Mouse (Mus musculus) gastrocnemius, postnatal 25 days (tissue): Measurements from ENCODE around the gene Slc9a9. TPM values are rescaled to one million over a fixed set of nuclear protein-coding genes. Genes with fewer than 3 reads are reported as not detected.
A peak's percentile ranks its signal among the peaks of the same experiment; 100 is the strongest.
"Not testable (repeated sequence)": the region's sequence is repeated elsewhere in the genome, so short reads cannot be mapped to it uniquely, and the experiment has no call there.

ENCODE experiments used
- DNase-seq: peaks from one replicate; pipeline ENCODE4 v3.0.0; 2022
- long read RNA-seq, 2 experiments: library from polyadenylated mRNA; stranded (forward); transcript quantifications; one replicate each; pipeline ENCODE4 v2.0.0; 2021
- total RNA-seq, 2 experiments: library from RNA; stranded (reverse); gene quantifications; 1 replicate in 1 of 2; 2 replicates in 1 of 2; pipeline ENCODE4 v1.2.3; 2021

Gene Slc9a9
- total RNA-seq: 1 to 10 TPM; 2.5 to 2.9 TPM
- long read RNA-seq, experiment 1, partial matches to known transcripts: 0 of 1 reads
- long read RNA-seq, experiment 1, other reads (novel, unspliced or antisense): 1 of 1 reads
- long read RNA-seq, experiment 2: 0 reads

DNA sequence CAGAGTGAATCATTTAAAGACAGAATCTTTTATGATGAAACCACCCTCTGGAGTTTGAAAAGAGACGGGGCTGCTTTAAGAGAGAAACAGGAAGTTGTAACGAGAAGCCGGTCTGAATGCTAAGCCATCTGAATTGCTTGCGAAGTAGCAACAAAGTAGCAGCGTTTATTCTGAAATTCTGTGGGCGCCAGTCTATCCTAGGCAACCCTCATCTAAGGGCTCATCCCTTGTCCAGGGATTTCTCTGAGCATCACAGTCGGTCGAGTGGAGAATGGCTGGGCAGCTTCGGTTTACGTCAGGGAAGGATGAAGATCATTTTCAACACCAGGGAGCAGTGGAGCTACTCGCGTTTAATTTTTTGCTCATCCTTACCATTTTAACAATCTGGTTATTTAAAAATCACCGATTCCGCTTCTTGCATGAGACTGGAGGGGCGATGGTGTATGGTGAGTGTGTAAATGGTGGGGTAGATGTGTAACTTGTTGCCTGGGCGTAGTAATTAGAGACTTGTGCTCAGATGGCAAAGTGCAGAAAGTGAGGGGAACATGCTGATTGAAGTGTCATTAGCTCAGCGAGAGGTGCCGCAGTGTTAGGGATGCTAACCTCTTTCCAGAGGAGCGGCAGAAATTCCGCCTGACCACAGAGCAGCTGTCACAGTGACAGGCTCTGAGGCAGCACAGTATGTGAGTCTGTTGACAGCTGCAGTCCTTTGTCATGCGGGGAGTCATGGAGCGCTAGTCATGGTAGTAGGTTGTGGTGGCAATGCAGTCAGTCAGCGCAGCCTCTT is at the start of gene Slc9a9:
Slc9a9 (plus strand) TSS at position 119 of the 787 bp plus-strand sequence.
- DNase-seq: peak; percentile 23

DNA sequence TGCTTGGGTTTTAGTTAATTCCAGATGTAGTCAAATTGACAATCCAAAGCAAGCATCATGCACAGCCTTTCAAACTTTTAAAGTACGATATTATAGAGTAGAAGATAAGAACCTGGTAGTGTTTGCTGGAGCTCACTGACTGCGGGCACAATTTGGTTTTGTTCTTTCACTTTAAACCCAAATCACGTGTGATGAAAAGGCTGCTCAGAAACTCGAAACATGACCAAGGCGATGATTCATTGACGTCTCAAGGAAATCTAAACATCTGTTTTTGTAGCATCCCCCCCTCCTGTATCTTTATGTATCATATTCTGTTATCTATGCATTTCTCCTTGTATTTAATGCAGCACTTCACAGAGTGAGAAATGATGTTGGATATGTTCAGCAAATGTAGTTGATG is 49.4 kb upstream of the Slc9a9 start:
- DNase-seq: no peak

DNA sequence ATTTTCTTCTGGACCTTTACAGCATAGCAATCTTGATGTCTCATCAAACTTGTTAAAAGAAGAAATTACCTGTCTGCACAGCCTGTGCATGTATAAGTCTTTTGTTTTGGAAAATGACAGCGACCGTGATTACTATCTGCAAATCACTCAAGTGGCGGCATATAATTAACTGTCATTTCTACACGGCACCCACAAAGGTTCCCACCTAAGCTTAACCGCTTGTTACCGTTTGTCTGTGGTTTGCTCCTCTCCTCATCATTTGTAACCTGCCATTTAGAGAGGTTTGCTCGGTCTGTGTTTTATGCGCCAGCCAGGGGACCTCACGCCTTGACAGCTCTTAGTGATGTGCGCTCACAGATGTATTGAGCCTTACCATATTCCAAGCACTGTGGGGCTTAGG is 48.9 kb upstream of the Slc9a9 start:
- no peak for DNase-seq

DNA sequence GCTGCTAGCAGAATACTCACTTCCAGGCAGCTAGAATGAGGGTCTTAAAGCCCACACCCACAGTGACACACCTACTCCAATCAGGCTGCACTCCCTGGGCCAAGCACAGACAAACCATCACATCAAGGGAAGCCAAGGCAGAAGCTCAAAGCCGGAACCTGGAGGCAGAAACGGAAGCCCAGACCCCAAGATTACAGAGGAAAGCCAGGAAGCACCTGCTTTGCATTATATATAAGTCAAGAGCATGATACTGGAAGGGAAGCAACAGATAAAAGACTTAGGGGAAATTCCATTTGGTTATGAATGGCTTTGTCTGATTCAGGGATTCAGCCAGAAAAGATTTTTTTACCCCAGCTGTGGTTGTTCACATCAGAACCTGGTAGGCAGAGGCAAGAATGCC is 47.8 kb upstream of the Slc9a9 start:
- no peak for DNase-seq

- no peak for DNase-seq
Observed at GRCm38 (mm10) chr9:94626737-94627136, 43.0 kb upstream of the Slc9a9 start.

GRCm38 (mm10) chr9:94628948-94629347 is 40.8 kb upstream of the Slc9a9 start:
- no peak for DNase-seq

GRCm38 (mm10) chr9:94634275-94634674 is 35.4 kb upstream of the Slc9a9 start:
- DNase-seq: not testable (repeated sequence)

DNA sequence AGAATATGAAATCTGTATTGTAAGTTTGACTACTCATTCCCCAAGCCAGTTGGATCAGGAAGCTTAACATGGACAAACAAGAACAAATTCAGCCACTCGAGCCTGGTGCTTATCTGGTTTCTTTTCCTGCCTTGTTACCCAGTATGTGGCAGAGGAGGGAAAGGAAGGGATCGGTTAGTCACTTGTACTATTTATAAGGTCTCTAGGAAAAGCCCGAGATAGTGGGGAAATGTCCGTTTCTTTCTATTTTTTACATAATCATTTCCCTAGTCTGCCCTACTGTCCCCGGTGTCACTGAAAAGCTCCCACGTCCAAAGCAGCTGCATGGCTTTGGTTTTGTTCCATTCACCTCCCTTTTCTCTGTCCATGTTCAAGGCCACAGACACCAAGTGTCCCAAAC is 24.1 kb upstream of the Slc9a9 start:
- no peak for DNase-seq

DNA sequence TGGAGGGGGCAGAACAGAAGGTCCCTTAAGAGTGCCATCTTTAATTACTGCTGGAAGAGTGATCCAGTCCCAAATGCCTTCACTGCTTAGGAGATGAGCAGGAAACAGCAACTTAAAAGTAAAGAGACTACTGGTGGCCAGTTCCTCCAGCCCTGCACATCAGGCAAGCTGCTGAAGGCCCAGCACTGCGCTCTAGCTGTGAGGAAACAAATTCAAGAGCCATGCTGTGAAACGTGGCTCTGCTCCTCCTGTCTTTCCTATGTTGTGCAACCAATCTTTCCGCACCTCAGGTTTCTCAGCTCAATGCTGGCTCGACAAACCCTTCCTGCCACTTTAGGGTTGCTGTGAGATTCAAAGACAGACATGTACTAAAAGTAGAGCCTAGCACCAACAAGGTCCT is 22.3 kb upstream of the Slc9a9 start:
- DNase-seq: no peak

GRCm38 (mm10) chr9:94649991-94650390 is 19.7 kb upstream of the Slc9a9 start:
- DNase-seq: no peak

DNA sequence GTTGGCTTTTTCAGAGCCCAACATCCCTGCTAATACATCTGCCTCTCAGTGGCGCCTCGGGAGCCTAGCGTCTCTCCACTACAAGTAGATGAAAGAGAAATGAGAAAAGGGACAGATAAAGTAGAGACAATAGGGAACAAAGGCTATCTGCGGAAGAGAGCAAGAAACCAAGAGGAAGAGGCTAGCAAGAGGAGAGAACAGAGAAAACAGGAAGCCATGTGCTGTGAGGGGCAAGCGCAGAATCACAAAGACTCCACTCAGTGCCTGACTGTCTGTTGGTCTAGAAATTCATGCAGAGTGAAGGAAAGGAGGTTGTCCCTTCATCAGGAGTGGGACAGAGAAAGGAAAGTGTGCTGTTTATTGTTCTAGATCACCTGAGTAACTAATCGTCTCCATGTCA is 16.5 kb upstream of the Slc9a9 start:
- no peak for DNase-seq

DNA sequence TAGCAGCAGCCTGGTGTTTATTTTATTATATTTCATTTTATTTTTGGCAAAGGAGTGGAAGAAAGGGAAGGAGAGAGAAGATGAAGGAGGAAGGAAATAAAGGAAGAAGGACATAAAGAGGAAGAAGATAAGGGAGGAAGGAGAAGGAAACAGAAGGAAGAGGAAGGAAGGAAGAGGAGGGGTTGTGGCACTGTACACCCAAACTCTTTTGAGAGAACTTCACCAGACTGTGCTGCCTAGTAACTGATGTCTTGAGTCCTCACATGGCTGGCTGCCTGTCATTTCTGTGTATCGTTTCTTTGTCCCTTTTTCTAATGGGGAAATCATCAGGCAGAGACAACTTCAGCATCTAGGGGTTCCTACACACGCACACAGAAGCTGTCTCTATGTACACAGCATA is 15.9 kb upstream of the Slc9a9 start:
- no peak for DNase-seq

GRCm38 (mm10) chr9:94656265-94656664 is 13.4 kb upstream of the Slc9a9 start:
- DNase-seq: no peak

- DNase-seq: no peak
Observed at GRCm38 (mm10) chr9:94659401-94660152, 10.1 kb upstream of the Slc9a9 start.

DNA sequence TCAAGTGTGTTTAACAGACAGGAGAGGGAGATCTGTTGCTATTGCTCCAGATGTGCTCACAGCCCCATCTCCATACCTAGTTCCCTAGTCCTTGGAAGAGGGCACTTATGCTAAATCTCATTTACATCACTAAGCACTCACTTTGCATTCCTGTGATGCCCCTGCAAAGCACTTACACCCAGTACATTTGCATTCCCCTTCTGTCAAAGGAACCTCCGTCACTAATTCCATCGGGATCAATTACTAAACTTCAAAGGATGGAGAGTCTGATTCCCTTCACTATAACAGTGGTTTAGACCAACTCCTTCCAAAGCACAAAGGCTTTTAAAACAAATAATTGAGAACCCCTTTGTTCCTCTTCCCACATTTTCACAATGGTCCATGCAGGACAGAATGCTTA is 7.9 kb upstream of the Slc9a9 start:
- no peak for DNase-seq

DNA sequence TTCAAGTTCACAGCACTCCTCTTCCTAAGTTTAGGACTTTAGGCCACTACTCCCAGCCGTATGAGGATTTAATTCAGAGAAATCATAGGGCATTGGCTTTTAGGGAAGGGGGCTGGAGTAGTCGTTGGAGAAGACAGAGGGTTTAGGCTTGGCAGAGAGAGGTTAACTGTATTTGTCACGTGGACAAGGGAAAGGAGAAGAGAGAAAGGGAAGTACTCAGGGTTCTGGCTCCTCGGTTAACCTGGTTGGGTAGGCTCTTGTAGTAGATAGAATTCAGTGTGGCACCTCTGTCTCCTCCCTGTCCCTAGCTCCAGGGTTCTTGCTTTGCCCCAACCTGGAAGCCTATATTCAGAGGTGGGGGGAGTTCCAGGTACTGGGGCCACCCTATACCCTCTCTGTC is 4.5 kb upstream of the Slc9a9 start:
- DNase-seq: no peak

DNA sequence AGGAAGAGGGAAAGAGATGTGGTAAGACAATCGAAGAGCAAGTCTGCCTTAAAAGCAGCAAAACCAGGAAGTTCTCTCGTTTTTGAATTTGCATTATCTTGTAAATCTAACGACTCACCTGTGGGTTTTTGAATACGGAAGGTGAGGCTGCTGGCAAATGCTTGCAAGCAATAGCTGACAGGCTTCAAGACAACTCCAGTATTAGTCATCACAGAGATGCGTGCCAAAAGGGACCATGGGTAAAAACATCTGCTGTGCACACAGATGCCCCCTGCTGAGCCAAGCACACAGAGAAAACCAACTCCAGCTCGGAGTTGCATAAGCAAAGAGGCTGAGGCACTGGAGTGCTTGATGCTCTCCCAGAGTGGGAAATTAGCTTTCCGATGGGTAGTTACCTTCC is 1.1 kb upstream of the Slc9a9 start:
- DNase-seq: peak; percentile 20

GRCm38 (mm10) chr9:94670704-94671103 is 995 bp downstream of the Slc9a9 start:
- no peak for DNase-seq

DNA sequence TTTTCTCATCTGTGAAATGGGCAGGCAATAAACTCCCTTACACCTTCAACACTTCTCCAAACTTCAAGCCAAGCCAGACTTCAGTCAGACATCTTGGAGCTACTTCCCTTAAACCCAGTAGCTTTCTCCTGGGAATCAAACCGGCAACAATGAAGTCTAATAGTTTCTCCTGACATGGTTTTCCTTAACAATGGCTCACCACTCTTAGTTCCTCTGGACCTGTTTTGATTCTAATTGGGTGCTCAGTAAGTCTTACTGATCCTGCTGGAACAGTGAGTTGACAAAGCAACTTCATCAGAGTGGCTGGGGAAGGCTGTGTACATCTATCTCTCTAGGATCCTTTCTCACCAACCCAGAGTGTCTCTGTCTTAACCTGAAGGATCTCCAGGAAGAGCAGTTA is 5.0 kb downstream of the Slc9a9 start:
- no peak for DNase-seq

GRCm38 (mm10) chr9:94678021-94678655 is 8.4 kb downstream of the Slc9a9 start:
- no peak for DNase-seq

DNA sequence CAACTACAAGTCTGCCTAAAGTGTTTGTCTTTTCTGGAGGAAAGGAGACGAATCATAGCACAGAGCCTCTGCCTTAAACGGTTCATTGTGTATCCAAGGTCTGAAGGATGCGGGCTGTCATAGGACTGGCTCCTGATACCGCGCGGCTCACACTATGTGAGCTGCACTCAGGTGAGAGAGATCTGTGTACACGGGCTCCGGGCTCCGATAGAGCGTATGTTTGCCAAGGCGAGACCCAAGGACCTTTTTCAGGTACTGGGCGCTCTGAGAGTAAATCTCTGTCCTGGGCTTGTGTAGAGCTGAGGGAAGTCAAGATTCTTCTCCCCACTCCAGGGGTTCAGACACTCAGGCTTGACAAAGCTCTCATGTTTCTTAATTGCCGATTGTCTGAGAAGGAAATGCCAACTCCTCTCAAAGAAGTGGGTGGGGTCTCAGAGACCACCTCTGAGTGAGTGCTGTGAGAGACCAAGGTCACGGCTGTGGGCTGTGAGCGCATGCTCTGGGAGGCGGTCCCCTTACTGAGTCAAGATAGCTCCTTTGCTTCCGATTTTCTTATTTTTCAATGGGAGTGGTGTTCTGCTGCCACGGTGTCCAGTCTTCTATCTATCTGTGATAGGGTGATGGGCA is 10.9 kb downstream of the Slc9a9 start:
- DNase-seq: no peak

- DNase-seq: peak; percentile 75
Observed at GRCm38 (mm10) chr9:94681095-94681487, 11.4 kb downstream of the Slc9a9 start.

GRCm38 (mm10) chr9:94682260-94682659 is 12.6 kb downstream of the Slc9a9 start:
- DNase-seq: no peak
